Mouse (Mus musculus): ENCODE data around the gene Ugt3a1.
"Not testable (repeated sequence)": the region's sequence is repeated elsewhere in the genome, so short reads cannot be mapped to it uniquely, and the experiment has no call there.

- not testable (repeated sequence) for TF ChIP-seq POLR2A (IDR thresholded peaks at IDR 0.05; ENCODE audit: insufficient read depth, low read depth, low read length); CTCF (IDR thresholded peaks at IDR 0.05)
These were observed 45.8 kb upstream of the Ugt3a1 start for GRCm38 (mm10) chr15:9230917-9231316.

All from heart, adult 2 months (tissue).